Mouse (Mus musculus) liver, embryonic 14.5 days (tissue): Measurements from ENCODE around the gene Btbd35f20. TPM values are rescaled to one million over a fixed set of nuclear protein-coding genes. Genes with fewer than 3 reads are reported as not detected.
"Not testable (repeated sequence)": the region's sequence is repeated elsewhere in the genome, so short reads cannot be mapped to it uniquely, and the experiment has no call there.

Experiments
- ATAC-seq: fragments of 200-750 bp; cut with Nextera tagmentation; 2 replicates; pipeline ENCODE4 v1.8.0; 2017; ENCODE audit warnings: moderate number of reproducible peaks, mild to moderate bottlenecking, moderate library complexity; ENCODE audit not compliant: insufficient read depth
- DNase-seq, 3 experiments: peaks; one replicate each; pipeline ENCODE4 v3.0.0-alpha.2; 2012 to 2013; ENCODE audit warnings: low read depth in 3 of 3, low spot score in 3 of 3
- H3K27ac ChIP-seq: fragments of 300-500 bp; sonication (generic); 2 replicates; pipeline ENCODE4 v1.5.1; 2014; ENCODE audit warnings: moderate library complexity, mild to moderate bottlenecking, control low read depth, inconsistent platforms
- H3K27me3 ChIP-seq: fragments of 300-500 bp; sonication (generic); 2 replicates; pipeline ENCODE4 v1.6.1; 2014; ENCODE audit warnings: mild to moderate bottlenecking, low read length, moderate library complexity; ENCODE audit not compliant: control insufficient read depth, insufficient read depth
- H3K36me3 ChIP-seq: fragments of 300-500 bp; sonication (generic); replicated peaks from 2 replicates; pipeline ENCODE4 v1.6.1; 2014; ENCODE audit warnings: low read depth; ENCODE audit not compliant: control insufficient read depth, insufficient read depth
- H3K4me1 ChIP-seq, 2 experiments: fragments of 200-500 bp in 1 of 2; fragments of 300-500 bp in 1 of 2; sonication (generic) in 1 of 2; replicated peaks; 2 replicates each; pipeline ENCODE4 v1.6.1; 2012 to 2014; ENCODE audit warnings: antibody characterized with exemption in 1 of 2, inconsistent platforms in 1 of 2, low read length in 1 of 2; ENCODE audit not compliant: control insufficient read depth in 2 of 2, insufficient read depth in 2 of 2
- H3K4me2 ChIP-seq: fragments of 300-500 bp; sonication (generic); 2 replicates; pipeline ENCODE4 v1.6.1; 2014; ENCODE audit warnings: low read depth, mild to moderate bottlenecking, control low read depth, moderate library complexity
- H3K4me3 ChIP-seq, 2 experiments: fragments of 200-500 bp in 1 of 2; fragments of 300-500 bp in 1 of 2; sonication (generic) in 1 of 2; 2 replicates each; pipeline ENCODE4 v1.5.1; 2012 to 2014; ENCODE audit warnings: low read depth in 2 of 2, low read length in 2 of 2, mild to moderate bottlenecking in 2 of 2, control low read depth in 1 of 2, inconsistent platforms in 1 of 2, moderate library complexity in 1 of 2; ENCODE audit not compliant: insufficient read depth in 1 of 2
- H3K9ac ChIP-seq: fragments of 300-500 bp; sonication (generic); replicated peaks from 2 replicates; pipeline ENCODE4 v1.6.1; 2014; ENCODE audit warnings: mild to moderate bottlenecking, control low read depth, moderate library complexity
- H3K9me3 ChIP-seq: fragments of 300-500 bp; sonication (generic); 2 replicates; pipeline ENCODE4 v1.6.1; 2016; ENCODE audit warnings: low read length, mixed read lengths; ENCODE audit not compliant: control insufficient read depth
- WGBS: fragments of 180-500 bp; shearing (Covaris S2); extraction: QIAGEN DNeasy Blood & Tissue Kit; methylation state at CpG from one replicate; pipeline ENCODE4 v1.1.7; 2014; ENCODE audit not compliant: insufficient replicate concordance; 5-methylcytosine and 5-hydroxymethylcytosine counted together
- polyA plus RNA-seq, 2 experiments: library from polyadenylated mRNA; depleted of rRNA in 1 of 2; stranded (reverse) in 1 of 2; unstranded in 1 of 2; fragments of >200 nt; fragmentation: Nextera tagmentation in 1 of 2; extraction: Ambion mirVana in 1 of 2; gene quantifications; 2 replicates each; pipeline versions ENCODE4 v1.2.1 to v1.2.3; 2012 to 2014

Btbd35f20 gene
- polyA plus RNA-seq (2012; rRNA removed) (not detected in 2 replicates), polyA plus RNA-seq (2014; fragmentation: Nextera tagmentation; extraction: Ambion mirVana) (not detected in 2 replicates)

DNA sequence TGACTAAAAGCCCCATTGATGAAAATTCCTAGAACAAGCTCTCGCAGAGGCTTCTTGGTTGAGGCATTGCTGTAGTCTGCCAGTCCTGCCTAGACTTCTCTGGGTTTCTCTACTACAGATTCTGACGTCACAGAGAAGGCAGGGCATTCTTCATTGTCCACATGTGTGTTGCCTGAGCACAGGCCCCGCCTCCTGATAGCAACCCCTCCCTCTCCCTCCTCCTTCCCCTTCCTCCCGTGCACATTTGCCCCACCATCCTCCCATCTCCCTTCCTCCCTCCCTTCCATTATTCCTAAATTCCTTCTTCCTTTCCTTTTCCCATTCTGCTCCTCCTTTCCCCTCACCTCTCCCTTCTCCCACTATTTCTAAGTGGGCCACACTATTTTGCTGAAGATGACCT lies at the start of gene Btbd35f20:
Gene Btbd35f20, minus strand, starts transcription at position 101 of the 400 bp plus-strand sequence.
- WGBS, result no CpG with 5 or more reads among the region's 4 CpGs
- H3K4me3 ChIP-seq, result not testable (repeated sequence)

More for the DNA sequence above, at the start of gene Btbd35f20:
- not testable (repeated sequence) for DNase-seq, H3K36me3 ChIP-seq, H3K27ac ChIP-seq, H3K9me3 ChIP-seq, H3K4me2 ChIP-seq, H3K4me1 ChIP-seq, H3K27me3 ChIP-seq, ATAC-seq, H3K9ac ChIP-seq

Other genes with a start within 250 kb of the Btbd35f20 start
- gene Btbd35f28, start 94.7 kb downstream of the Btbd35f20 start, polyA plus RNA-seq (2012; rRNA removed), result not detected in 2 replicates
- not detected in 2 replicates for gene Btbd35f28, start 94.7 kb downstream of the Btbd35f20 start, polyA plus RNA-seq (2014; fragmentation: Nextera tagmentation; extraction: Ambion mirVana)
- gene Btbd35f17, start 79.4 kb upstream of the Btbd35f20 start, polyA plus RNA-seq (2012; rRNA removed), result not detected in 2 replicates
- gene Btbd35f17, start 79.4 kb upstream of the Btbd35f20 start, polyA plus RNA-seq (2014; fragmentation: Nextera tagmentation; extraction: Ambion mirVana), result not detected in 2 replicates